Mouse (Mus musculus): ENCODE measurements around the gene Inf2.

The Inf2 gene

DNA sequence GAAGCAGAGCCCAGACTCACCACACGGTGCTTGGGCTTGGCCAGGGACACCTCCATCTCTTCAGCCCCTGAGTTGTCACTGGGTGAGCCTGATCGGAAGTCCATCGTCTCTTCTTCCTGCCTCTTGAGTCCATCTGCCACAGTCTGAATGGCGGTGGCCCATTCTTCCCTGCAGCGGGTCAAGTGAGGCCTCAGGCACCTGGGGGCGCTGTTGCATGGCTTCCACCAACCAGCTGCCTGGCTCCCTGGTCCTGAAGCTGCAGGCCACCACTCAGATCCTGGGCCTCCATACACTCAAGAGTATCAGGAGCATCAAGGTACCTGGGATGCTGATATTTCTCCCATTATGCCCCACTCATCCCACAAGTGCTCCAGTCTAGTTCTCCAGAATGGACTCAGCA, 70.5 kb downstream of the Inf2 start:
- DNase-seq (ENCODE audit: low read depth, low spot score): no peak

- DNase-seq (ENCODE audit: low read depth, low spot score): no peak
Measured at GRCm38 (mm10) chr12:112660576-112661326, 72.2 kb downstream of the Inf2 start.

GRCm38 (mm10) chr12:112661327-112661605, 72.7 kb downstream of the Inf2 start:
- DNase-seq (ENCODE audit: low read depth, low spot score): no peak

DNA sequence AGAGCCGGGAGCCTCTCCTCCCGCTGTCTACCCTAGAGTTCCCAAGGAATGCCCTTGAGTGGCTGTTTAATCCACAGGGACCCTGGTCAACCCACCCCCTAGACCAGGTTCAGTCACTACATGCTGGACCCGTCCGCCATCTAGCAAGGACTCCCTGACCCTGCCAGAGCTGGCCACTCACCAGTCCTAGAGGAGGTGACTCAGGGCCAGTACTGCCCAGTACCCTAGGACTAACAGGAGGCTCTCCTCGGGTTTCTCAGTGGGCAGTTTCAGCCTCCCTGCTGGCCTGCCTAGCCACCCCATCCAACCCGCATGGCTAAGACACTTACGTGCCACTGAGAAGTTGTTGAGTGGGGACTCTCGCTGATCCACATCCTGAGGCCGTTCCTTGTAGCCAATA, 73.3 kb downstream of the Inf2 start:
- no peak for DNase-seq (ENCODE audit: low read depth, low spot score)

DNA sequence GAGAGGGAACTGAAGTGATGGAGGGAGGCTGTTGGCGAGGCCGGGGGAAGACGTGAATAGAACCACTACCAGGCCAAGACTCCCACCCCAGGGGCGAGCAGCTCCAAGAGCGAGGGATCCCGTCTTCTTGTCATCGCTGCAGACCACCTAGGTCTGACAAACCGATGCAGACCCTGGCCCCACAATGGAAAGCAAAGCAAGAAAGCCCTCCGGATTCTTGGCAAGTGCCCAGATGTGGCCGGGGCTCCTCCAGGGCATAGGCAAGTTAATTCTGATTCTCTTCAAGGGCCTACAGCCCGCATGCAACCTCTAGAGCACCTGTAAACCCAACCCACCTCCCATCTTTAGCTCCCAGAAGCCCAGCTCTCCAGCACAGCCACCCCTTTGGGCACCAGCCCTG, 74.7 kb downstream of the Inf2 start:
- no peak for DNase-seq (ENCODE audit: low read depth, low spot score)

GRCm38 (mm10) chr12:112663716-112664115, 75.1 kb downstream of the Inf2 start:
- no peak for DNase-seq (ENCODE audit: low read depth, low spot score)

GRCm38 (mm10) chr12:112664124-112664523, 75.5 kb downstream of the Inf2 start:
- DNase-seq (ENCODE audit: low read depth, low spot score): no peak

GRCm38 (mm10) chr12:112664656-112665055, 76.1 kb downstream of the Inf2 start:
- DNase-seq (ENCODE audit: low read depth, low spot score): no peak

All from WW6 (cell line).